Mouse (Mus musculus): ENCODE data around the gene Spaar.
"Not testable (repeated sequence)": the region's sequence is repeated elsewhere in the genome, so short reads cannot be mapped to it uniquely, and the experiment has no call there.

Spaar gene

GRCm38 (mm10) chr4:43728576-43728954 is 1.3 kb upstream of the Spaar start:
- no peak for DNase-seq (ENCODE audit: low spot score)

- no peak for DNase-seq (ENCODE audit: low spot score)
These were observed 708 bp upstream of the Spaar start for GRCm38 (mm10) chr4:43729126-43729525.

- DNase-seq (ENCODE audit: low spot score): no peak
These were observed 990 bp downstream of the Spaar start for GRCm38 (mm10) chr4:43730750-43731297.

GRCm38 (mm10) chr4:43732171-43732570 is 2.3 kb downstream of the Spaar start:
- DNase-seq (ENCODE audit: low spot score): no peak

- DNase-seq (ENCODE audit: low spot score): no peak
These were observed 3.4 kb downstream of the Spaar start for GRCm38 (mm10) chr4:43733186-43733585.

- DNase-seq (ENCODE audit: low spot score): no peak
These were observed 7.3 kb downstream of the Spaar start for GRCm38 (mm10) chr4:43737144-43737543.

GRCm38 (mm10) chr4:43738989-43739674 is 9.3 kb downstream of the Spaar start:
- no peak for DNase-seq (ENCODE audit: low spot score)

- DNase-seq (ENCODE audit: low spot score): no peak
These were observed 11.7 kb downstream of the Spaar start for GRCm38 (mm10) chr4:43741526-43741925.

- DNase-seq (ENCODE audit: low spot score): no peak
These were observed 12.8 kb downstream of the Spaar start for GRCm38 (mm10) chr4:43742637-43743036.

- DNase-seq (ENCODE audit: low spot score): no peak
These were observed 13.3 kb downstream of the Spaar start for GRCm38 (mm10) chr4:43743099-43743498.

GRCm38 (mm10) chr4:43745187-43745586 is 15.4 kb downstream of the Spaar start:
- no peak for DNase-seq (ENCODE audit: low spot score)

- DNase-seq (ENCODE audit: low spot score): no peak
These were observed 27.4 kb downstream of the Spaar start for GRCm38 (mm10) chr4:43757213-43757612.

GRCm38 (mm10) chr4:43759571-43760418 is 30.0 kb downstream of the Spaar start:
- DNase-seq (ENCODE audit: low spot score): no peak

- no peak for DNase-seq (ENCODE audit: low spot score)
These were observed 30.6 kb downstream of the Spaar start for GRCm38 (mm10) chr4:43760460-43760859.

- DNase-seq (ENCODE audit: low spot score): no peak
These were observed 31.5 kb downstream of the Spaar start for GRCm38 (mm10) chr4:43761336-43761735.

GRCm38 (mm10) chr4:43763410-43763809 is 33.6 kb downstream of the Spaar start:
- DNase-seq (ENCODE audit: low spot score): no peak

GRCm38 (mm10) chr4:43768341-43768740 is 38.5 kb downstream of the Spaar start:
- no peak for DNase-seq (ENCODE audit: low spot score)

- DNase-seq (ENCODE audit: low spot score): no peak
These were observed 39.5 kb downstream of the Spaar start for GRCm38 (mm10) chr4:43769374-43769773.

GRCm38 (mm10) chr4:43770909-43771308 is 41.1 kb downstream of the Spaar start, which contains the start of gene Olfr159:
Olfr159 (minus strand) TSS chr4:43771009.
- no peak for DNase-seq (ENCODE audit: low spot score)

- DNase-seq (ENCODE audit: low spot score): no peak
These were observed 41.8 kb downstream of the Spaar start for GRCm38 (mm10) chr4:43771626-43772025.

- DNase-seq (ENCODE audit: low spot score): no peak
These were observed 42.5 kb downstream of the Spaar start for GRCm38 (mm10) chr4:43772304-43772703.

- no peak for DNase-seq (ENCODE audit: low spot score)
These were observed 65.5 kb downstream of the Spaar start for GRCm38 (mm10) chr4:43795296-43795695.

- not testable (repeated sequence) for DNase-seq (ENCODE audit: low spot score)
These were observed 66.0 kb downstream of the Spaar start for GRCm38 (mm10) chr4:43795844-43796243.

Data from spleen, adult 12 weeks (tissue).